Mouse (Mus musculus) forebrain, postnatal 0 days (tissue): ENCODE data around the gene Pde4a. TPM values are rescaled to one million over a fixed set of nuclear protein-coding genes. Genes with fewer than 3 reads are reported as not detected.

Experiments used
- ATAC-seq: fragments of 200-750 bp; cut with Nextera tagmentation; 2 replicates; pipeline ENCODE4 v1.8.0; 2017; ENCODE audit warnings: mild to moderate bottlenecking, moderate library complexity
- DNase-seq: peaks from one replicate; pipeline ENCODE4 v3.0.0-alpha.2; 2015
- H3K27ac ChIP-seq: fragments of 300-500 bp; sonication (generic); 2 replicates; pipeline ENCODE4 v1.5.1; 2014; ENCODE audit warnings: low read depth, mild to moderate bottlenecking, antibody characterized with exemption, low read length, moderate library complexity, mixed read lengths
- H3K27me3 ChIP-seq: fragments of 300-500 bp; sonication (generic); 2 replicates; pipeline ENCODE4 v1.6.1; 2014; ENCODE audit warnings: mild to moderate bottlenecking, low read length, mixed read lengths; ENCODE audit not compliant: insufficient read depth
- H3K36me3 ChIP-seq: fragments of 300-500 bp; sonication (generic); 2 replicates; pipeline ENCODE4 v1.6.1; 2014; ENCODE audit warnings: mild to moderate bottlenecking, moderate library complexity; ENCODE audit not compliant: insufficient read depth
- H3K4me1 ChIP-seq: fragments of 300-500 bp; sonication (generic); 2 replicates; pipeline ENCODE4 v1.6.1; 2014; ENCODE audit warnings: antibody characterized with exemption; ENCODE audit not compliant: insufficient read depth
- H3K4me2 ChIP-seq: fragments of 300-500 bp; sonication (generic); 2 replicates; pipeline ENCODE4 v1.6.1; 2014; ENCODE audit warnings: low read depth, mild to moderate bottlenecking, moderate library complexity
- H3K4me3 ChIP-seq: fragments of 300-500 bp; sonication (generic); 2 replicates; pipeline ENCODE4 v1.5.1; 2014; ENCODE audit warnings: low read depth, low read length, mixed read lengths
- H3K9ac ChIP-seq: fragments of 300-500 bp; sonication (generic); 2 replicates; pipeline ENCODE4 v1.6.1; 2014; ENCODE audit warnings: mild to moderate bottlenecking
- H3K9me3 ChIP-seq: fragments of 300-500 bp; sonication (generic); 2 replicates; pipeline ENCODE4 v1.6.1; 2016; ENCODE audit warnings: low read length
- CTCF ChIP-seq: sonication (generic); IDR thresholded peaks from 2 replicates; pipeline ENCODE4 v1.5.1; 2016; ENCODE audit warnings: antibody characterized with exemption, control low read depth, low read depth
- WGBS: fragments of 180-500 bp; shearing (Covaris S2); extraction: QIAGEN DNeasy Blood & Tissue Kit; methylation state at CpG from one replicate; pipeline ENCODE4 v1.1.7; 2014; 5-methylcytosine and 5-hydroxymethylcytosine counted together
- polyA plus RNA-seq: library from polyadenylated mRNA; unstranded; fragments of >200 nt; fragmentation: Nextera tagmentation; extraction: Ambion mirVana; gene quantifications from 2 replicates; pipeline ENCODE4 v1.2.1, GENCODE M21; 2015
- total RNA-seq: library from RNA; depleted of rRNA; stranded (reverse); fragments of >200 nt; gene quantifications from 2 replicates; pipeline ENCODE4 v1.2.3, GENCODE M21; 2014

The Pde4a gene
- total and polyA plus RNA-seq, 2 experiments from 2014 or later = 20.0 to 41.6 TPM

GRCm38 (mm10) chr9:21136401-21136800 lies 29.1 kb upstream of the Pde4a start:
- Histone ChIP-seq H3K4me2 (no peak overlapping the region), H3K27ac (no peak overlapping the region), H3K4me3 (no peak overlapping the region), H3K9ac (no peak overlapping the region), H3K9me3 (no peaks in the 10 kb centered on the region), H3K27me3 (no peaks in the 10 kb centered on the region), H3K4me1 (no peaks in the 10 kb centered on the region), H3K36me3 (peaks cover 33% of the 10 kb centered on the region)
- 93% methylated on average over 6 of the region's 6 CpGs for WGBS
- no peak for DNase-seq
- no peak for TF ChIP-seq CTCF
- no peak for ATAC-seq

- no peaks in the 10 kb centered on the region for H3K27me3 ChIP-seq
- no peak overlapping the region for H3K4me3 ChIP-seq
- no peak overlapping the region for H3K9ac ChIP-seq
- H3K27ac ChIP-seq = no peak overlapping the region
- H3K4me1 ChIP-seq = no peaks in the 10 kb centered on the region
- WGBS = 45% methylated on average over 3 of the region's 3 CpGs
- H3K4me2 ChIP-seq = no peak overlapping the region
- H3K36me3 ChIP-seq = peaks cover 41% of the 10 kb centered on the region
- ATAC-seq = peak; percentile 42; the same call in 1 of the 2 replicates
- peak; percentile 66 for DNase-seq
- H3K9me3 ChIP-seq = no peaks in the 10 kb centered on the region
- TF ChIP-seq CTCF = peak; percentile 78
Measured at GRCm38 (mm10) chr9:21137229-21137628, 28.3 kb upstream of the Pde4a start.

- 88% methylated on average over 4 of the region's 4 CpGs for WGBS
- Histone ChIP-seq H3K27me3 (no peaks in the 10 kb centered on the region), H3K27ac (no peak overlapping the region), H3K9ac (no peak overlapping the region), H3K4me3 (no peak overlapping the region), H3K9me3 (no peaks in the 10 kb centered on the region), H3K4me2 (no peak overlapping the region), H3K4me1 (no peaks in the 10 kb centered on the region), H3K36me3 (peaks cover 51% of the 10 kb centered on the region)
- DNase-seq (no peak), ATAC-seq (no peak)
- no peak for TF ChIP-seq CTCF
Measured at GRCm38 (mm10) chr9:21138386-21138785, 27.1 kb upstream of the Pde4a start.

DNA sequence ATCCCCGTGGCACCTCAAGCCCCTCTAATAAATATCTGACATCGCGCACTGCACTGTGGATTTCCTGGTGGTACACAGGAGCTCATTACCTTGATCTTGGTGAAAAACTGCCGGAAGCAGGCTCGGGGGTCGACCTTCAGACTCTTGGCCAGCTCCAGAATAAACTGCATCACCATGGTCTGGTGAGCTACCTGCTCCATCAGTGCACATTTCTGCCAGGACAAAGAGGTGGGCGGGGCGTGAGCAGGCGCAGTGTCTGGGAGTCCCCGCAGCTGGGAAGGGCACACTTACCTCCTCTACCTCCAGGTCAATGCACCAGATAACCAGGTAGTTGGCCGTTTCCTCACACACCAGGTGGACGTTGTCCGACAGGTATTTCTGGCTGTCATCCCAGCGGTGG lies 23.6 kb upstream of the Pde4a start:
- no peak for TF ChIP-seq CTCF
- H3K4me1 ChIP-seq = no peaks in the 10 kb centered on the region
- no peak overlapping the region for H3K27ac ChIP-seq
- ATAC-seq = no peak
- 95% methylated on average over 14 of the region's 14 CpGs for WGBS
- no peaks in the 10 kb centered on the region for H3K27me3 ChIP-seq
- H3K9me3 ChIP-seq = no peaks in the 10 kb centered on the region
- H3K36me3 ChIP-seq = peaks cover 74% of the 10 kb centered on the region
- H3K9ac ChIP-seq = no peak overlapping the region
- no peak overlapping the region for H3K4me2 ChIP-seq
- H3K4me3 ChIP-seq = no peak overlapping the region
- DNase-seq = no peak

- H3K9ac ChIP-seq = no peak overlapping the region
- ATAC-seq (no peak), DNase-seq (no peak)
- no peaks in the 10 kb centered on the region for H3K9me3 ChIP-seq
- 98% methylated on average over 3 of the region's 3 CpGs for WGBS
- peaks cover 10% of the 10 kb centered on the region for H3K4me1 ChIP-seq
- H3K36me3 ChIP-seq = peaks cover 61% of the 10 kb centered on the region
- no peak for TF ChIP-seq CTCF
- H3K4me2 ChIP-seq = no peak overlapping the region
- no peak overlapping the region for H3K27ac ChIP-seq
- H3K27me3 ChIP-seq = no peaks in the 10 kb centered on the region
- H3K4me3 ChIP-seq = no peak overlapping the region
Measured at GRCm38 (mm10) chr9:21144361-21144760, 21.2 kb upstream of the Pde4a start.

- Histone ChIP-seq H3K9me3 (no peaks in the 10 kb centered on the region), H3K36me3 (peaks cover 50% of the 10 kb centered on the region), H3K9ac (no peak overlapping the region), H3K4me3 (no peak overlapping the region), H3K4me2 (no peak overlapping the region), H3K27me3 (no peaks in the 10 kb centered on the region), H3K4me1 (peaks cover 10% of the 10 kb centered on the region), H3K27ac (no peak overlapping the region)
- no peak for ATAC-seq
- 94% methylated on average over 4 of the region's 4 CpGs for WGBS
- TF ChIP-seq CTCF = no peak
- no peak for DNase-seq
Measured at GRCm38 (mm10) chr9:21145431-21145830, 20.1 kb upstream of the Pde4a start.

GRCm38 (mm10) chr9:21146722-21147121 lies 18.8 kb upstream of the Pde4a start:
- ATAC-seq = no peak
- Histone ChIP-seq H3K27me3 (no peaks in the 10 kb centered on the region), H3K9me3 (no peaks in the 10 kb centered on the region), H3K9ac (no peak overlapping the region), H3K4me2 (peak overlapping the region; percentile 5; the same call in 1 of the 2 replicates), H3K4me1 (peaks cover 10% of the 10 kb centered on the region), H3K4me3 (no peak overlapping the region), H3K27ac (no peak overlapping the region), H3K36me3 (peaks cover 38% of the 10 kb centered on the region)
- 54% methylated on average over 10 of the region's 10 CpGs for WGBS
- no peak for TF ChIP-seq CTCF
- no peak for DNase-seq

DNA sequence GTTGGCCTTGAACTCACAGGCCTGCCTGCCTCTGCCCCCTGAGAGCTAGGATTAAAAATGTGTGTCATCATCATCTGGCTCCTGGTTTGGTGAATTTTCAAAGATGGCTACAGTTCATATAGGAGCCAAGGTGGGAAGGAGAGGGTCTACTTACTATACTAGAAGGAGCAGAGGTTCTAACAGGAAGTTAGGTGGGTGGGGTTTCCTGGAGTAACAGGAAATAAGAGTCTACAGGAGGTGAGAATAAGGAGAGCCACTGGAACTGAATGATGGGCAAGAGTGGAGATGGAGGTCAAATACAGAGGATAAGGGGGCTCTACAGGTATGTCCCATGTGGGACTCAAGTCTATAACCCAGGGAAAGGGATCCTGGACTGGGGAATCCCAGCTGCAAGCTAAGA lies 17.1 kb upstream of the Pde4a start:
- H3K27me3 ChIP-seq = no peaks in the 10 kb centered on the region
- H3K9me3 ChIP-seq = no peaks in the 10 kb centered on the region
- peaks cover 23% of the 10 kb centered on the region for H3K36me3 ChIP-seq
- DNase-seq = no peak
- H3K4me1 ChIP-seq = peaks cover 10% of the 10 kb centered on the region
- peak overlapping the region; percentile 64 for H3K4me2 ChIP-seq
- no peak for ATAC-seq
- peak overlapping the region; percentile 82; the same call in 1 of the 2 replicates for H3K9ac ChIP-seq
- no peak overlapping the region for H3K4me3 ChIP-seq
- H3K27ac ChIP-seq = no peak overlapping the region
- no peak for TF ChIP-seq CTCF
